Mouse (Mus musculus) neural tube, embryonic 10.5 days (tissue): ENCODE measurements around the gene Tapt1.
A peak's percentile ranks its signal among the peaks of the same experiment; 100 is the strongest.

Experiments
- DNase-seq: peaks from one replicate; pipeline ENCODE4 v3.0.0-alpha.2; 2017; ENCODE audit warnings: low spot score; ENCODE audit errors: extremely low spot score

The Tapt1 gene

DNA sequence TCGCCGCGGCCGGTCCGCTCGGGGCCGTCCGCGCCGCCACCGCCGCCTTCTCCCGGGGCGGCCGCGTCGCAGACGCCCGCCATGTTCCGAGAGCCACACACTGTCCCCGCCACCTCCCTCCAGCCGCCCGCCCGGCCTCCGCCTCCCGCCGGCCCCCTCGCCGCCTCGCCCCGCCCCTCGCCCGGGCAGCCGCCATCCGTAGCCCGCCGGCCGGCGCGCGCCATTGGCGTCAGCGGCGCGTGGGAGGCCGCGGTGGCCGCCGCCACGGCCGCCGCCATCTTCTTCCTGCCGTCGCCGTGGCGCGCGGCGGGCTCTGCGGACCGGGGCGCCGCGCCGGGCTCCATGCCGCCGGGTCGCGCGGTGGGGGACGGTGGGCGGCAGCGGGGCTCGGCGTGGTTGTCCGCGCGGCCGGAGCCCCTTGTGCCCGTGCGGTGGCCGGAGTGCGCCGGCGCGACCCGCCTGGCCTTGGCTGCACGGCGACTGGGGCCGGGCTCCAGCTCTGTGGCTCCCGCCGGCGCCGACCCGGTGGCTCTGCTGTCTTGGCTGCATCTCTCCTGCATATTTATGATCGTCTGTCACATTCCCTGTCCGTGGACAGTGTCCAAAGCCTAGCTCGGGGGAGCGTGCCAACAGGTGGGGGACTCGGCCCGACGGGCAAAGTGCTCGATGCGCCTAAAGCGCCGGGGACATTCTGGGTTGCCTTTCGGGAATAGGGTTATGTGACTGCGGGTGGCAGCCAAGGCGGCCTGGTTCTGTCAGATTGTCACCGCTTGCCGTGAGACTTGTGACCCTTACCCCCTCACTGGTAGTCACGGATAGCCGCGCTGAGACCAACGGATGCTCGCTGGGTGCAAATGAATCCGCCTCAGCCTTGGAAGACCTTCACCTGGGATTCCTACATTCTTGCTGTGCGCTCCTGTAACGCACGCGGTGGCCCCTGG, at the start of gene Tapt1:
Tapt1 (minus strand) TSS at position 106 of the 941 bp plus-strand sequence.
- peak; percentile 83 for DNase-seq

DNA sequence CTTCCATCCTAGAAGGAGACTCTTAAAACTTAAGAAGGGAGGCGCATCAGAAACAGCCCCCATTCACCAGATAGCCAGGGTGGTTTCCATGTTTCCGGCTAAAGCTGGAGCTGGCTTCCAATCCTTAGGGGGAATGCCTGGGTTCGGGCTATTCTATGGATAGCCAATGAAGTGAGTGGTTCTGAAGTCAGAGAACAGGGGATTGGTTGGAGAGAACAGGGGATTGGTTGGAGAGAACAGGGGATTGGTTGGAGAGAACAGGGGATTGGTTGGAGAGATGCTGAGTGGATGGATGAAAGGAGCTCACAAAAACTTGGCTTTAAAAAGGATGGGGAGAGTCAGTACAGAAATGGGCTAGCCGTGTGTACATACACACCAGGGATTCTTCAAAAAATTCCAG, 45.1 kb upstream of the Tapt1 start:
- DNase-seq, result peak; percentile 4

DNA sequence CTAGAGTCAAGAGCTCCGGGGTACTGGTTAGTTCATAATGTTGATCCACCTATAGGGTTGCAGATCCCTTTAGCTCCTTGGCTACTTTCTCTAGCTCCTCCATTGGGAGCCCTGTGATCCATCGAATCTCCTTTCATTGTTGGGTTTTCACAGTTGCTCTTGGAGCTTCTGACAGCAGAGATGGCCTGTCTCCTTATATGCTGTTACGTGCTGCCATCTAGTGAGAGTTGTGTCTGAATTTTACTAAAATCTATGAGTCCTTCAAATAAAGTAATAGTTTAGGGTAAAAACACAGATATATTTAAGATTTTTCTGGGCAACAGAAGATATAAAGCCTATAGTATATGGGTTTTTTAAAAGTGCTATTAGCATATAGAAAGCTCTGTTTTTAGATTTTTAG, 42.1 kb upstream of the Tapt1 start:
- DNase-seq, result peak; percentile 9

DNA sequence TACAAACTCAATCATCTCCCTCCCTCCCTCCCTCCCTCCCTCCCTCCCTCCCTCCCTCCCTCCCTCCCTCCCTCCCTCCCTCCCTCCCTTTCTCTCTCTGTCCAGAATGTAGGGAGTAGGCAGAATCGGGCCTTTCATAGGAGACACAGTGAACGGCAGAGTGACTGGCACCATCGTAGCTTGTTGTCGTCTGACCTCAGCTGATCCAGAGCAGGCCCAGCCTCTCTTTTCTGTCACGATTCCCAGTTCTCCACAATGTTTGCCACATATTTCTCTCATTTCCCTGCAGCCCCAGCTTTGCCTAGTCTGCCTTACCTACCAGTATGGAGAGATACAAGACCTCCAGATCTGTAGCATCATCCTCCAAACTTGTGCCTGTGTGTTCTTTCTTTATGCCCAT, 35.3 kb upstream of the Tapt1 start:
- peak; percentile 4 for DNase-seq

DNA sequence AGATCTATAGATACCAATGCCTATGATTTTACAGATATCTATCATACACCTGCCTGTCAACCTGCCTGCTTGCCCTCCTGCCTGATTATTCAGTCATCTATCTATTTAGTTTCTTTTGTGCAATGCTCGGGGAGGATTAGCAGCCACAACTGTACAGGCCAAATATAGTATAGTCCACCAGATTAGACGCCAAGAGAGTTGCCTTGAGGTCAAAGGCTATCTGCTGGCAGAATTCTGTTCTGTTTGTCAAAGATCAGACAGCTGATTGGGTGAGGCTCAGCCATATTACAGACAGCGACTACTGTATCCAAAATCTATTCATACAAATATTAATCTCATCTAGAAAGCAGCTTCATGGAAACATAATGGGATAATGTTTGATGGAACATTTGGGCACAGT, 34.7 kb upstream of the Tapt1 start:
- DNase-seq, result no peak

DNA sequence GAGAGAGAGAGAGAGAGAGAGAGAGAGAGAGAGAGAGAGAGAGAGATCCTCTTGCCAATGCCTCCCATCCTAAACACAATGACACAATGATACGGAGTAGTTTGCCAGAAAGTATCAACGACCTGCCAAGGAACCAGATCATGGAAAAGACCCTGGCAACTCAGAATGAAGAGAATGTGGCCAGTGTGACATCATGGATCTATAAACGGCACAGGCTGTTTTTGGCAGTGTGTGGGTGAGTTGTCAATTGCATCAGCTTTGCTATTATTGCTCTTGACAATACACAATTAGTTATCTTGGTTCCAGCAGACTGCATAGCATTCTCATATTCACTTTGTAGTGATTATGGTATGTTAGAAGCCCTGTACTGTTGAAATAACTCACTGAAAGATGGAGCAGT, 33.3 kb upstream of the Tapt1 start:
- no peak for DNase-seq

DNA sequence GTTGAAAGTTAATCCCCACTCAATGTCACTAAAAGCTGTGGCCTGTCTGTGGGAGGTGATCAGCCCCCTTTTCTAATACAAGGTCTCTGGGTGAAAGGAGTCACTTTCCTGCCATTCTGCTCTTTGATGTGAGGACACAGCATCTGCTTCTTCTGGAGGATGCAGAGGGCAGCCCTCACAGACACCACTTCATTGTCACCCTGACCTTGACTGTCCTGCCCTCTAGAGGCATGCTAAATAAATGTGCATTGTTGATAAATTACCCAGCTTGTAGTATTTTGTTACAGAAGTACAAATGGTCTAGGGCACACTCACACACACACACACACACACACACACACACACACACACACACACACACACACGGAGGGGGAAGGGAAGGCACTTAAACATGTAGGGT, 31.7 kb upstream of the Tapt1 start:
- no peak for DNase-seq

DNA sequence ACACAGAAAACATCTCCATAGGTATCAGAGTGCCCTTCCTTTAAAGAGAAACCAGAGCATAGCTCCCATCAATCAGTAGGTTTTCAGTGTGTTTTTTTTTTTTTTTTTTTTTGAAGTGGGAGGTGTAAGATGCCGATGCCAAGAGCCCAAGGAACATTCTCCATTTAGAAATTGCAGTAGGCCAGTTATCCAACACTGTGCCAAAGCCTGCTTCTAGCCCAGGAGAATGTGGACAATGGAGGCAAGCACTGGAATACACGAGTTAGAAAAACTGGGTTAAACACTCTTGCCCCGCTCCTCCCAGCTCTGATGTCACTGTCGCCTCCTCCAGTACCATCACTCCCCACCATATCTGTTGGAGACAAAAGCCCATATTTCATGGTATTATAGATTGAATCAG, 31.0 kb upstream of the Tapt1 start:
- no peak for DNase-seq

DNA sequence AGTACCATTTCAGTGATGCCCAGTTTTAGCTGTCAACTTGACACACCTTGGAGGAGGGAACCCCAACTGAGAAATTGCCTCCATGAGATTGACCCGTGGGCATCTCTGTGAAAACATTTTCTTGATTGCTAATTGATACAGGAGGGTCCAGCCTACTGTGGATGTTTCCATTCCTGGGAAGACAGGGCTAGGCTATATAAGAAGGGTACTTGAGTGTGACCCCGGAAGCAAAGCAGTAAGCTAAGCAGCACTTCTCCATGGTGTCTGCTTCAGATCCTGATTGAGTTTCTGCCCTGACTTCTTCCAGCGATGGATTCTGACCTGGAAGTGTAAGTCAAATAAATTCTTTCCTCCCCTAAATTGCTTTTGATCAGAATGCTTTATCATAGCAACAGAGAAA, 30.1 kb upstream of the Tapt1 start:
- DNase-seq, result no peak

DNA sequence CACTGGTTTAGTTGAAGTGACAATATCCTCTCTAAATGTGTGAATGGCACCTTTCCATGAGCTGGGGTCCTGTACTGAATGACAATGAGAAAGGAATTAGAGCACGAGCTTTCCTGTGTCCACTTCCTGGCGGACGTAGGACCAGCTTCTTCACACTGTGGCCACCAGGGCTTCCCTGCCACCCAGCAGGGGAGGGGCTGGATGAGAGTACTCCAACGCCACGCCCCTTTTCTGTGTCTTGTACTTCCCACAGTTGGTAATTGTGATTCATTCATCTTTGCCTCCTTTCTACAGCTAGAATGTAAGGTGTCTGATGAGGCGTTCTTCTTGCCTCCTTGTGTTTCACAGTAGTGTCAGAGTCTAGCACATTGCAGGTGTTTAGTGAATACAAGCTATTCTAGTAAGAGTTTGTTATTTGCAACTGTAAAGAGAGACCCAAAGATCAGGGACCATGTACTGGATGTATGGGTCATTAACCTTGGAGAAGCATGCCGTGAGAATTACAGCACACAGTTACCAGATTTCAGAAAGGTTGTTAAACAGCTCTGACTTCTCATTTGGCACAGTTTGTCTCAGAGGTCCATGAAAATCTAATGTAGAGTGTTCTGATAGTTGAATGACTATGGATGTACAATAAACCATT, 29.5 kb upstream of the Tapt1 start:
- DNase-seq, result peak; percentile 10

DNA sequence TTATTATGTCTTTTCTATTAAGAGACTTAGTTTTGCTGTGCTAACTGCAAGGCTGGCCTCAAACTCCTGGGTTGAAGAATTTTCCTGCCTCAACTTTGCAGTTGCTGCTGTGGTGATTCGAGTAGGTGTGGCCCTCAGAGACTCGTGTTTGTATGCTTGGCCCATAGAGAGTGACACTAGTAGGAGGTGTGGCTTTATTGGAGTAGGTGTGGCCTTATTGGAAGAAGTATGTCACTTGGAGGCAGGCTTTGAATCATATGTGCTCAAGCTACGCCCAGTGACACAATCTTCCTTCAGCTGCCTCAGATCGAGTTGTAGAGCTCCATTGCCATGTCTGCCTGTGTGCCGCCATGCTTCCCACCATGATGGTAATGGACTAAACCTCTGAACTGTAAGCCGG, 27.0 kb upstream of the Tapt1 start:
- no peak for DNase-seq

DNA sequence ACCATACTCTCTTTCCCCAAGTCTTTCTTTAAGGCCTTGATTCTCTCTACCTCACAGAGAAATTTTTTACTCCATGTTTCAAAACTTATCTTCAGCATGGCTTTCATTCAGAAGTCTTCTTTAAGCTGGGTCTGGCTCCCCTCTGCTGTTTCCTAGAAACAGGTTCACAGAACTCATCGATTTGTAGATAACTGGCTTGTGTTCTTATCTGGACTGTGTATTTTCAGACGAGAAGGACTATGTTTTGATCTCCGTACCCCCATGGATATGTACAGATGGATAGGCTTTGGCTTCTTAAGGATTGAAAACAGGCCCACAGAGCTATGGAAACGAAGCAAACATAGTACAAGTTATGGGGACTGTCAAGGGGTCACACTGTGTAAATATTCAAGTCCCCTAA, 26.0 kb upstream of the Tapt1 start:
- DNase-seq, result no peak

DNA sequence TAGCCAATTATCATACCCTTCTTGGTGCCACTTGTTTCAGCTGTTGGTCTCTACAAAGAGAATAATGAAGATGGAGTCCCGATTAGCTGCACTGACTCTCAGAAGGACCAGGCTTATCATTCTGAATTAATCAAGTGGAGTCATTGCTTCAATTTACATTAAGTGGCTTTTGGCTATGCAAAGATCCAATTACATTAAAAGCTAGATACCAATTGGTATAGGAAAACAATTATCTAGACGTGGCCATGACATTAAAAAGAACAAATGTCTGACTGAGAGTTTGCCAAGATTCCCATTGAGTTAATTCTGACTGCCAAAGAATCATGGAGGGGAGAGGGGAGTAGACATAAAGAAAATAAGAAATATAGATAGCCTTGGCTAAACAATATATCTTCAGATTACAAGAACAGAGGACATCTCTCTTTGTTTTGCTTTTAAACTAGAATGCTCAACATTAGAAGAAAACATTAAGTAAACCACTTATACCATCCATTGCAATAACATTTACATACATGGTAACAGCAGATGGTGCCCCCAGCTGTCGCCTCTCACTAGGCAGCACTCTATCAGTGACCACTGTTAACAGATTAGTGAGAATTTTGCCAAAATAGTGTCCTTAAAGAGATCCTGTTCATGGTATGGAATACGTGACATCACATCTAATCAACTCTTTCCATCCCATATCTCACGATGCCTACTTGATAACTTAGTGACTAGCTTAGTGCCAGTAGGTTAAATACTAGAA, 24.0 kb upstream of the Tapt1 start:
- DNase-seq, result no peak

DNA sequence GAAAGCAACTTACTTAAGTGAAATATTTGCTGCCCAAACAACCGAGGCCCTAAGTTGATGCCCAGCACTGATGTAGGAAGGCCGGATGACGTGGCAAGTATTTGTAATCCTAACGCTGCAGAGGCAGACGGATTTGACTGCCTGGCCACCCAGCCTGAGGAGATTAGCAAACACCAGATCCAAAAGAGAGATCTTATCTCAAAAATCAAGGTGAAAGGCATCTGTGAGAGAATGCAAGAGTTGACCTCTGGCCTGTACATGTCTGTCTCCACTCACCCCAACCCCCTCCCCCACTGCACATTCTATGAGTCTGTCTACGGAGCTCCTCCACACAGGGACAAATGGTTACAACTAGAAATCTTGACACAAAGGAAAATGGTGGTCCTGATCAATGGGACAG, 22.9 kb upstream of the Tapt1 start:
- peak; percentile 12 for DNase-seq

DNA sequence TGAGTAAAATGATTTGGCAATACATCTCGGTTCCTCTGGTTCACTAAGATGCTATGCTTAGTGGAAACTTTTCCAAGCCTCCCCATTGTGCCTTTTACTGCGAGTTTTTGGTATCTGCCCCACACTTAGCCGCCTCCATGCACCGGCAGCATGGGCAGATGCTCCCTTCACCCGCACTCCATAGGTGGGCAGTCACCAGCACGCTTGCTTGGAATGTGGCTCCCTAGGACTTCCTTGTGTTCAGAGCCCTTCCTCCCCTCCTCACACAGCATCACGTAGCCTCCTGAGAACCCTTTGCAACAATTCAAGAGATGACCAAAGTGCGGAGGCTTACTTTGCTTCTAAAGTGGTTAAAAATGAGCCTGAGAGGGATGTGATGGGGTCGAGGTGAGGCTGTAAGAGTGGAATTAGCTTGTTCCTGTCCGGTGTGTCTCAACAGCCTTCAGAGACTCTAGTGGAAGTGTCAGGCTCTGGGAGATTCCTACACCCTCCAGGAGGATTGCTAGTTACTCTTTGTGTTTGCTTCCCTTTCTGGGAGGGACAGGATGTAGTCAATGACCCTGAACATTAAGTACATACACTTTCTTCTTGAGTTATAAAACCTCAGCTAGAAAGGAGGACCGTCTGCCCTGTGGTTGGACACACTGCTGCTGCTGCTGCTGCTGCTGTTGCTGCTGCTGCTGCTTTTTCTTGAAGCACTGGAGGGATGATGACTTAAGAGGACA, 20.2 kb upstream of the Tapt1 start:
- peak; percentile 18 for DNase-seq

DNA sequence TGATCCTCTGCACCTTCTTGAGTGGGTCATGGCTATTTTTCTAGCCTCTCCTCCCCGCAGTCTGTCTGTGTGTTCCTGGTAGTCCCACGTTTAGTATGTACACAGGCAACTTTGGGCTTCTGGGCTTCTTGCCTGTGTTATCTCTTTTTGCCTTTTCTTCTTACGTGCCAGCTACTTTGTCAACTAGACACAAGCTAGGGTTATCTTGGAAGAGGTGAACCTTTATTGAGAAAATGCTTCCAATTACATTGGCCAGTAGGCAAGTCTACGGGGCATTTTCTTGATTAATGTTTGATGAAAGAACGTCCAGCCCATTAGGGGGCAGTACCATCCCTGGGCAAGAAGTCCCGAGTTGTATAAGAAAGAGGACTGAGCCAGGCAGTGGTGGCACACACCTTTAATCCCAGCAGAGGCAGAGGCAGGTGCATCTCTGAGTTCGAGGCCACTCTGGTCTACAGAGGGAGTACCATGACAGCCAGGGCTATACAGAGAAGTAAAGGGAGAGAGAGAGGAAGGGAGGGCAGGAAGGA, 18.5 kb upstream of the Tapt1 start:
- DNase-seq, result peak; percentile 8

DNA sequence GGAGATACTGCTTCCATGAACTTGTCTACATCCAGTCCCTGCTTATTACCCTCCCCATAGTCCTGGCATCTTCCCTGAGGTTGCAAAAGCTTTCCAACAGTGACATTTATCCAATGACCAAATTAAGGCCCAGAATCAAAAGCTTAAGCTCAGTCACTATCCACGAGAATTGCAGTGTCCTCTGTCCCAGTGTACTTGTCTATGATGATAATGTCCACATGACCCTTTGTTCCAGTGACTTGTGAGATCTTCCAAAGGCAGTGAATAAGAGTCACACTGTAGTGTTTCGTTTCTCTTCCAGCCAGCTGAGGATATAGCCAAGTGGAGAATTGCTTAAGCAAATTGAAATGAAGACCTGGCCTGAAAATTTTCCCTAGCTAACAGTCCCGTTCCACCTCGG, 16.4 kb upstream of the Tapt1 start:
- DNase-seq, result peak; percentile 3

DNA sequence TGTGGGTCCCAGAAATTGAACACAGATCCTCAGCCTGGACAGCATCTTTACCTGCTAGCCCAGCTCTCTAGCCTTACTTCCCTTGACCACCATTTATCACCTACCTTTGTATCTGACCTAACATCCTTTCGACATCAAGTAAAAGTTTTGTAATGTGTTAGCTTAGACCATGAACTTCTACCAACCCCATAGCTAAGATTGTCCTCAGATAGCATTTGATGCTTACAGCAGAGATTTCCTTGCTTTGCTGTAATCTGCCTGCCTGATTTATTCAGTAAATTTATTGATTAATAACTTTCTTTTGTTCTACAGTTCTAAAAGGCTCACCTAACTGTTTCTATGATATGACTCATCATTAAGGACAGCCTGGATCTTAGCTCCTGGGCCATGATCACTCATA, 15.3 kb upstream of the Tapt1 start:
- no peak for DNase-seq

DNA sequence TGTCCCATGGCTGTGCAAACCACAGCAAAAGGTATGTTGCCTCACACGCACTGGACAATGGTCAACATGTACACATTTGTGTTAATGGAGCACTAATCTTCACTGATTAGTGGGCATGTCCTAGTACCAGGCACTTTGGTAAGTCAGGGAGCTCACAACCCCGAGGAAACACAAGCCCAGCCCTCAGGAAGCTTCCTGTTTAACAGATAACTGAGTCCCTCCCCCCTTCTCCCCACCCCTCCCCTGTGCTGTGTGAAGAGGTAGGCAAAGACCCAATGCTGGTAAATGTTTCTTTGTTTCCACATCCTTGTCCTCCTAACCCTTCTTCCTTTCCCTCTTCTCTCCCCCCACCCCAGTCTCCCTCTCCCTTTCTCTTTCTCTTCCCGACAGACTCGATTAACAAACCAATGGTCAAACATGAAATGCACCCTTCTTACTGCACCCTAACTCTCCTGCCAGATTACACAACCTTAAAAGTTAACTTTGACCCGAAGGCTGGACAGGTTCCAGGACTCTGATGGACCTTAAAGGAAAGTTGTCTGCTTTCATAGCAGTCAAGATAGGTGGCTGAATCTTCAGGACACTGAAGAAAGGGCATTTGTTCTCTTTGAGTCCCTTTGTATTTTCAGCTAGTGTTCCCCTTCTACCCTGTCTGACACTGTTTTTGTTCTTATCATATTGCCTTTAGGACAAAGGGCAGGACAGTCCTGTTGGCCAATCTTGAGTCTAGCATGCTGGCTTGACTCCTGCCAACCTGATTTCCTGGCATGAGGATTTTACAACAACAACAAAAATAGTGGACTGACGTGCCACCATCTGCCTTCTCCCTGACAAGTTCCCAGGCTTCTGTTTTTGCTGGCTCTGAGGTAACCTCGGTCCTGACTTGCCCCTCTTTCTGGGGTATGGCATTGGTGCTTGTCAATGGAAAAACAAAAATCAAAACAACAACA, 13.0 kb upstream of the Tapt1 start:
- DNase-seq, result no peak

DNA sequence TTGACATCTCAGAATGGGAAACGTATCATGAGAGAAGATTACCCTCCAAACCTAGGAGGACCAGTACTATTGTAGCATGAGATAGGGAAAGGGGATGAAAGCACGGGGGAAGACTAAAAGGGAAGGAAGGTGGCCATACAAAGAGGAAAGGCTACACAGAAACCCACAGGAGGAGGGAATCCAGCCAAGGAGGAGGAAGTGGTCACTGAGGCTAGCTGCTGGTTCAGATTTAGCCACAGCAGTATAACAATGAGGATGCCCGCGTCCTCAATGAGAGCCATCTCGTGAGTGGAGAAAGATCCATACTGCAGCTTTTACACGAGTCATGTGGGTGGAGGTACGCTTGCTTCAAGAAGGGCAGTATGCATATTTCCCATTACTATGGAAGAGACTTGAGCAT, 11.8 kb upstream of the Tapt1 start:
- DNase-seq, result no peak
